Mouse (Mus musculus) natural killer cell, adult 2 months (primary cell): Measurements from ENCODE around the gene Syngr3.

Experiments
- DNase-seq, 2 experiments: peaks; one replicate each; pipeline ENCODE4 v3.0.0; 2022; ENCODE audit warnings: low spot score in 2 of 2

The Syngr3 gene

DNA sequence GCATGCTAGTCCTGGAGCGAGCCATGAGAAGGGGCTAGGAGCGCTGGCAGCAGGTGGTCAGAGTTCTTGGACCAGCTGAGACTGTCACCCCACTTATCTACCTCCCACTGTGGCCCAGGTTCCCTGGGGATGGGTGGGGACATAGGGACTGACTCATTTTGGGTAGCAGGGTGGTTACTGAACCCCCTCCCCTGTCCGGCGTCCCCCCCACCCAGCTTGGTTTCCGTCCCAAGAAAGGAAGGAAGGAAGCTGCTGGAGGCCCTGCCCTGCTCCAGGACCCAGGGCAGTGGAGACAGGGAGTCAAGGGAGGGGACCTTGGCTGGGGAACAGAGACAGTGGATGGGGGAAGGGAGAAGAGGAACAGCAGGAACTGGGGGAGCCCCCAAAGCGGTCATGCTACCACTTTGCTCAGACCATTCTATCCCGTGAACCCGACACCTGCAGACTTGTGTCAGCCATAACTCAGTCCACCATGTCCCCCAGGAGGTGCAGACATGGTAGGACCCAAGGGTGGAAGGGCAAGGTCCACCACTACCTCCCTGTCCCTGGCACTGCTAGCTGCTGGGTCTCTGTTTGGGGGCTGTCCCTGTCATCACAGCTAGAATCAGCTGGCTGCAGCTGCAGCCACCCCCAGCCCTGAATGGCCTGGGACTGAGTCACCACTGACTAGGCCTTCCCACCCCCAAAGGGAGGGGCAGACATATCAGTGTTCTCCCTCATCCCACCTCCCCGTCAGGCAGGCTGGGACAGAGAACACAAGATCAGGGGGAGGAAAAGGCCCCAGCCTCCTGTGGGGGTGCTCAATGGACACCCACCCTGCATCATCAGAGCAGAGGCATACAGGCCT is 44.7 kb downstream of the Syngr3 start:
- DNase-seq: no peak

- no peak for DNase-seq
These were observed 45.6 kb downstream of the Syngr3 start for GRCm38 (mm10) chr17:24644030-24644715.

DNA sequence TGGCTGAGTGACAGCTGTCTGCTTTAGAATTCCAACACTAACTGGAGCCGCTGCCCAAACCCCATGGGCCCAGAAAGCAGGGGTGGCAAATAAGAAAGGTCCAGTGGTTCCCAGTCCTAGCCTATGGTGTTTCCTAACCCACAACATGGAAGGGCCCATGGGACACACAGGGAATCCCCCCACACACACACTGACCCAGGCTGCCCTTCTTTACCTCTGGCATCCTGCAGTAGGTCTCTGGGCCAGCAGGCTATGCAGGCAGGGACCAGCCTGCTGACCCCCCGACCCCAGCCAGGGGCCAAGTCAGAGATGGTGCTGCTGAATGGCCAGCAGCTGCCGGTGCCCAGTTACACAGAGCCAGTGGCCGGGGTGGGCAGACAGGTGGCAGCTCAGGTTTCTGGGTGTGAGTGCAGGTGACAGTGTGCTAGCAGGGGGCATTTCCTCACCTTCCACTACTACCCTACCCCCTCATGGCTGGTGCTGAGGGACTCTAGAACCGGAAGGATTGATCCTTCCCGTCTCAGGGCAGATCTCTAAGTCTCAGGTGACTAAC is 46.9 kb downstream of the Syngr3 start:
- DNase-seq: no peak

DNA sequence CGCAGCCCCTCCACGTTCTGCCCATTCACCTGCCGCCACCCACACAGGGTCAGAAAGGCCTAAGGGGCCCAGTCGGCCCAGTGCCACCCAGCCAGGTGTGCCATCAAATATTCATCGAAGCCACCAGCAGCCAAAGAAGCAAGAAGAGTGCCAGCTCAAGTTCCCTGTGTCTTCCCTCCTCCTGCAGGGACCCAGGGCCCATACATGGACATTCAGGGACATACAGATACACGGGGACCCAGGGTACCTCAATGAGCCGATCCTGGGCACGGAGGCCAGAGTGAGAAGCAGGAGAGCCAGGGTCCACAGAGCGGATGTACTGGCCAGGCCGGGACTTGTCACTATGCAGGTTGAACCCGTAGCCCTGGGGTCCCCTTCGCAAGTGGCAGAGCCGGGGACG is 47.8 kb downstream of the Syngr3 start:
- no peak for DNase-seq

DNA sequence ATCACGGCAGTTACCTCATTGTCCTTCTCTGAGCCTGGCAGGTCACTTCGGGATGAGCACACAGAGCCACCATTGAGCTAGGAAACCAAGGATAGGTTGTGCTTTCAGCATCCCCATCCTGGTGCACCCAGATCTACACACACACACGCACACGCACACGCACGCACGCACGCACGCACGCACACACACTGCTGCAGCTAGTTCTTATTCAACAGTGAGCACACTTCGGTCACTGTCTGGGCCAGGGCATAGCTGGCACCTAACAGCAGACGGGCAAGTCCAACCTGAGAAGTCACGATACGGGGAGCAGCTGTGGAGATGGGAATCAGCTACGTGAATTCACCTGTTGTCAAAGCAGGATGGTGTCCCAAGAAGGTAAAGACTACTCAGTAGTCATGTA is 49.2 kb downstream of the Syngr3 start:
- no peak for DNase-seq

GRCm38 (mm10) chr17:24640119-24640518 is 49.6 kb downstream of the Syngr3 start:
- DNase-seq: no peak

GRCm38 (mm10) chr17:24639571-24639988 is 50.2 kb downstream of the Syngr3 start:
- DNase-seq: no peak

DNA sequence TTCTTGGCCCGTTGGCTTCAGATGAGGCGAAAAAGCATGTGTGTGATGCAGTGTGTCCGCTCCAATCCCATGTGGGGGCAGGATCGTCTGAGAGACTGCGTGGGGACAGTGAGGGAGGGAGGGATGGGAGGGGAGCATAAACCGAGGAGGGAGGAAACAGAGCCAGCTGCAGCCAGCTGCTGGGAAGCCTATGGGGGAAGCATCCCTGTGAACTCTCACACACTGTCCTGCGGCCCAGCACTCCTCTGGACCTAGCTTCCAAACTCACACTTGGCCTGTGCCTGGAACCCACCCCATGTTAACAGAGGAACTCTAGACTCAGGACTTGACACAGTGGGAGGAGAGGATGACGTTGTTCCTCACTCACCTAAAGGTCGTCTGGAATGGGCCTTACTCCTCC is 50.9 kb downstream of the Syngr3 start:
- no peak for DNase-seq

- DNase-seq: no peak
These were observed 51.5 kb downstream of the Syngr3 start for GRCm38 (mm10) chr17:24638214-24638613.

DNA sequence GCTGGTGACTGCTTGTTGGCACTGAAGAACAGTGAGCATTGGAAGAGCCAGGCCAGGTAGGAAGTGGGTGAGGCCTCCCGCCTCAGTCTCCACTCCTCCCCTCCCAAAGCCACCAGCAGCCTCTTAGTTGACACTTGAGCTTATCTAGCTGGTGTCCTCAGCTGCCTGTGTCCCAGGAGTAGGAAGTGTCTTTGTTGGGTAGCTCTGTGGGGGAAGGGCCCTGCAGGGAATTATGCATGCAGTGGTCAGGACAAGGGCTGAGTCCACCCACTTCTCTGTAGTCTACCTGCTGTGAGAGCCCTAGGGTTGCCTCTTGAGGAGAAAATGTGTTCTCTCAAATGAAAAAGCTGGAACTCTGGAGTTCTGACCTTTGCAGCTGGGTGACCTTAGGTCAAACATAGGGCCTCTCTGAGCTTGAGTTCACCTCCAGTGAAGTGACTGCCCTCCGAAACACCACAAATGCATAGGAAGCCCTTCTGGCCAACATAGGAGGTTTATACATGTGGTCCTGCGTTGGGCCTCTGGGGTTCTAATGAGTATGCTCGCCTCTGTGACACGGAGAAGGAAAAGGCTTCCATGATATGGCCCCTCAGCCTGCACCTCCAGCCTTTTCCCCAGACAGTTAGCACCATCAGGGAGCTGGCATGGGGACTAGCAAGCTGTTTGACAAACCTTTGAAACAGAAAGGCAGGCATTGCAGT is 52.8 kb downstream of the Syngr3 start:
- no peak for DNase-seq

DNA sequence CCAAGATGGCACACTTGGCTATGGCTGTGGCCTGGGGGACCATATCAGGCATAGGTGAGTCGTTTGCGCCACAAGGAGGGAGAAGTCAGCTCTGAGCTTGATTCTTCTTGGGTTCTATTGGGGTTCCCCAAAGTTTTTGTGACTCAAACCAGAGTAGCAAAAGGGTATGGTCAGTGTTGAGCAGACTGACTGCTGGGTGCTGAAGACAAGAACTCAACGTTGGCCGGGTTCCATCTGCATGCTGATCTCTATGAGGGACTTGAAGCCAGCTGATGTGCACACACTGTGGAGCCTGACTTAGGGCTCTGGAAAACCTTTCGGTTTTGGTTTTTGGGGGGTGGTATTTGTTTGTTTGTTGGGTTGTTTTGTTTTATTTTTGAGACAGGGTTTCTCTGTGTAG is 54.1 kb downstream of the Syngr3 start:
- DNase-seq: no peak
